Mouse (Mus musculus): ENCODE measurements around the gene Mreg.
"Not testable (repeated sequence)": the region's sequence is repeated elsewhere in the genome, so short reads cannot be mapped to it uniquely, and the experiment has no call there.

Gene Mreg

GRCm38 (mm10) chr1:72227546-72227945 lies 15.4 kb upstream of the Mreg start:
- intact Hi-C loops (cut with DNase I), result no loop called here

- intact Hi-C loops (cut with DNase I), result no loop called here
These were observed 14.9 kb upstream of the Mreg start for GRCm38 (mm10) chr1:72226887-72227481.

- intact Hi-C loops (cut with DNase I), result no loop called here
These were observed 14.2 kb upstream of the Mreg start for GRCm38 (mm10) chr1:72226172-72226886.

- intact Hi-C loops (cut with DNase I), result not testable (repeated sequence)
These were observed 13.6 kb upstream of the Mreg start for GRCm38 (mm10) chr1:72225720-72226171.

GRCm38 (mm10) chr1:72225054-72225718 lies 13.1 kb upstream of the Mreg start:
- intact Hi-C loops (cut with DNase I), result no loop called here

- intact Hi-C loops (cut with DNase I), result no loop called here
These were observed 7.9 kb upstream of the Mreg start for GRCm38 (mm10) chr1:72220008-72220407.

GRCm38 (mm10) chr1:72219116-72219515 lies 7.0 kb upstream of the Mreg start:
- intact Hi-C loops (cut with DNase I), result no loop called here

- intact Hi-C loops (cut with DNase I), result no loop called here
These were observed 6.5 kb upstream of the Mreg start for GRCm38 (mm10) chr1:72218626-72219025.

- intact Hi-C loops (cut with DNase I), result no loop called here
These were observed 4.7 kb upstream of the Mreg start for GRCm38 (mm10) chr1:72216761-72217160.

- intact Hi-C loops (cut with DNase I), result no loop called here
These were observed 3.1 kb upstream of the Mreg start for GRCm38 (mm10) chr1:72215174-72215573.

- intact Hi-C loops (cut with DNase I), result no loop called here
These were observed 2.4 kb upstream of the Mreg start for GRCm38 (mm10) chr1:72214470-72214961.

- intact Hi-C loops (cut with DNase I), result no loop called here
These were observed 1.8 kb upstream of the Mreg start for GRCm38 (mm10) chr1:72213954-72214353.

GRCm38 (mm10) chr1:72210803-72211679 lies 1.1 kb downstream of the Mreg start:
- intact Hi-C loops (cut with DNase I), result no loop called here

- intact Hi-C loops (cut with DNase I), result no loop called here
These were observed 4.0 kb downstream of the Mreg start for GRCm38 (mm10) chr1:72208095-72208494.

- intact Hi-C loops (cut with DNase I), result no loop called here
These were observed 7.0 kb downstream of the Mreg start for GRCm38 (mm10) chr1:72205113-72205512.

GRCm38 (mm10) chr1:72203204-72203603 lies 8.9 kb downstream of the Mreg start:
- intact Hi-C loops (cut with DNase I), result no loop called here

- intact Hi-C loops (cut with DNase I), result no loop called here
These were observed 9.4 kb downstream of the Mreg start for GRCm38 (mm10) chr1:72202705-72203104.

- intact Hi-C loops (cut with DNase I), result no loop called here
These were observed 10.0 kb downstream of the Mreg start for GRCm38 (mm10) chr1:72202068-72202467.

- intact Hi-C loops (cut with DNase I), result no loop called here
These were observed 11.0 kb downstream of the Mreg start for GRCm38 (mm10) chr1:72201126-72201525.

- intact Hi-C loops (cut with DNase I), result no loop called here
These were observed 13.8 kb downstream of the Mreg start for GRCm38 (mm10) chr1:72198142-72198806.
